Mouse (Mus musculus): Measurements from ENCODE around the gene Rnf2. TPM values are rescaled to one million over a fixed set of nuclear protein-coding genes. Genes with fewer than 3 reads are reported as not detected.

The Rnf2 gene
- 135 and 140 TPM in 2 replicates for polyA plus RNA-seq (2011; ENCODE audit: insufficient read depth, insufficient read length, low read depth, missing spikeins)

DNA sequence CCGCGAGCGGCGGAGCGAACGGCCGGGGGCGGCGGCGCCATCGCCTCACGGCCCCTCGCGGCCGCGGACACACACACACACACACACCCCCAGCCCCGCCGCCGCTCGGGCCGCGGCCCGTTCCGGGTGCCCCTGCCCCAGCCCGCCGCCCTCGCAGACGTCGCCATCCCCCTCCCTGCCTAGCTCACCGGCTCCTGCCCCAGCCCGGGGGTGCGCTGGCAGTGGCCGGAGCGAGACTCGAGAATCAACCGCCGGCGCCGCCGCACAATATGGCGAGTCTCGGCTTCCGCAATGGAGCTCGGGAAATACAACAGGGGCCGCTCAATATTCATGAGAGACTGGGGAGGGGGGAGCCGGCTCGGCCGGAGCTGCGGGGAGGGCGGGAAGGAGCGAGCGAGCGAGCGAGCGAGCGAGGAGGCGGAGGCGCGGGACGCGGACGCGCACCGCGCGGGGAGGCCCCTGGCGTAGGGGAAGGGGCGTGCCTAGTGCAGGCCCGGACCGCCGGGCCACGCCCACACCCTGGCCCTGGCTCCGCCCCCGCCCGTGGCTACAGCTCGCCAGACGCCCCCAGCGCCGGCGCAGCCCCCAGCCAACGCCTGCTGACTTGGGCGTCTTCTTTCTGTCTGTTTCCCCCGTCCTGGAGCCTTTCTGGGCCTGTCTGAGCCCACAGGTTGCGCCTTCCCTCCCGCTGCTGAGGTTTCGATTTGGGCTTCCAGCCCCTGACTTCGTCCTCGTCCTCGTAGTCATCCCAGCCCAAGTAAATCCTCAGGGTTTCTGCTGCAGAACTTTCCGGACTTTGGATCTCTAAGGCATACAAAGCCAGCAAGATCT lies at the start of gene Rnf2:
Rnf2 (minus strand) TSS at position 425 of the 831 bp plus-strand sequence.
- H3K36me3 ChIP-seq (ENCODE audit: control insufficient read depth, insufficient read depth, low read length, poor library complexity, severe bottlenecking): no peaks in the 10 kb centered on the region
- H3K4me3 ChIP-seq (ENCODE audit: low read depth, low read length): peak within 1 kb of the TSS; percentile 92
- H3K27me3 ChIP-seq (ENCODE audit: control insufficient read depth, insufficient read depth, low read length, poor library complexity, severe bottlenecking): no peaks in the 10 kb centered on the region
- H3K9ac ChIP-seq (ENCODE audit: low read depth, poor library complexity, severe bottlenecking): peak within 1 kb of the TSS; percentile 89
- TF ChIP-seq EP300 (IDR thresholded peaks at IDR 0.05; ENCODE audit: insufficient read depth, low read depth, low read length) (no peak), POLR2A (IDR thresholded peaks at IDR 0.05; ENCODE audit: insufficient read depth, low read length) (no peak), CTCF (IDR thresholded peaks at IDR 0.05; ENCODE audit: low read depth, low read length) (no peak)
- H3K9me3 ChIP-seq (replicated peaks; ENCODE audit: control insufficient read depth, insufficient read depth, low read length, poor library complexity, severe bottlenecking): no peaks in the 10 kb centered on the region
- peak within 1 kb of the TSS; percentile 27 for H3K27ac ChIP-seq (ENCODE audit: insufficient read depth, low read length)
- H3K4me1 ChIP-seq (ENCODE audit: control insufficient read depth, insufficient read depth, low read length): peaks cover 2% of the 10 kb centered on the region

DNA sequence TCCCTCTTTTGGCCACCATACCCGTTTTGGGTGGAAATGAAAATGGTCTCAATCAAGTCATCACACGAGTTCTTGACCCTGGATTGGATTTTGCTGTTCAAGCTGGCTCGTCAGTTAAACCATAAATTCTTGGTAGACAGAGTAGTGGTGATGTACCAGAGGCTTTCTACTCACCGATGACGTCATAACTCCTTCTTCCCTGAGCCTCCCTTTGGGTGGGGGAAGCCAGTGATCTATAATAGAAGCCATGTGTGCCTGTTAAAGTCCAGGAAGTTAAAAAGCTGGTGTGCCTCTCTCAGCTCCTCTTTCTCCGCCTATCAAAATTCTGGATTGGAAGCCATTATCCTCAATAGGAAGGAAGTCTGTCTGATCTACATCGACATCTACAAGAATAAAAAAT lies 49.0 kb upstream of the Rnf2 start:
- H3K27ac ChIP-seq (ENCODE audit: insufficient read depth, low read length): no peak overlapping the region
- H3K9ac ChIP-seq (ENCODE audit: low read depth, poor library complexity, severe bottlenecking): no peak overlapping the region

DNA sequence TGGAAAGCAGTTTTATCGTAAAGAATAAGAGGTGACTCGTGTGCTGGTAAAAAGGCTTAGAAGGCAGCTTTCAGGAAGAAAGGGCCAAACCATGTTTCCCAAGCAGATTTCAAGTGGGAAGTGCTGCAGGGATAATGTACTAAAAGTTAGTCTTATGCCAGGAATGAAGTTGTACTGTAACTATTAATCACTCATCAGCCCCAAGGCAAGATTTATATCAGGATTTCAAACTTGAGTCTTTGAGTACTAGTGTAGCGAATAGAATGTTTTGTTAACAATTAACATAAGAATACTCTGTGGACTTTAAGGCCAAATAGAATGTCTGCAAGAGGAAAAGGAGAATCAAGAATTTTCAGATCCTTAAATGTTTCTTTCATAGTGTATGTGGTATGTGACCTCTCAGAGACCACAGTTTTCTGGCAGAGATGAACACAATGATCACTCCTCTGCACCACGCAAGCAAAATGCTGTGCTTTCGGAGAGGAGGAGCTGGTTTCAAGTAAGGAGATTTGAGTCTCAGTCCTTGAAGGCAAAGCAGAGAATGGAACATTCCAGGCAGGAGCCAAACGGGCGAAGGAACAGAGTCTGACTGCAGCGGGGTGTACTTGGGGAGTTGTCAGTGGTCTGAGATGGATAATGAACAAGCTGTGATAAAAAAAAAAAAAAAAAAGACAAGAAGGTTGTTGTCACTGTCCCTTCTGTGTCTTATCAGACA lies 48.3 kb upstream of the Rnf2 start:
- no peak overlapping the region for H3K27ac ChIP-seq (ENCODE audit: insufficient read depth, low read length)
- no peaks in the 10 kb centered on the region for H3K36me3 ChIP-seq (ENCODE audit: control insufficient read depth, insufficient read depth, low read length, poor library complexity, severe bottlenecking)
- H3K9ac ChIP-seq (ENCODE audit: low read depth, poor library complexity, severe bottlenecking): no peak overlapping the region
- H3K27me3 ChIP-seq (ENCODE audit: control insufficient read depth, insufficient read depth, low read length, poor library complexity, severe bottlenecking): no peaks in the 10 kb centered on the region
- H3K9me3 ChIP-seq (replicated peaks; ENCODE audit: control insufficient read depth, insufficient read depth, low read length, poor library complexity, severe bottlenecking): no peaks in the 10 kb centered on the region
- H3K4me1 ChIP-seq (ENCODE audit: control insufficient read depth, insufficient read depth, low read length): peaks cover 6% of the 10 kb centered on the region
- no peak overlapping the region for H3K4me3 ChIP-seq (ENCODE audit: low read depth, low read length)
- TF ChIP-seq CTCF (IDR thresholded peaks at IDR 0.05; ENCODE audit: low read depth, low read length) (no peak), POLR2A (IDR thresholded peaks at IDR 0.05; ENCODE audit: insufficient read depth, low read length) (no peak), EP300 (IDR thresholded peaks at IDR 0.05; ENCODE audit: insufficient read depth, low read depth, low read length) (no peak)

More for the DNA sequence above, 49.0 kb upstream of the Rnf2 start:
- no peaks in the 10 kb centered on the region; the same call in 1 of the 2 replicates for H3K27me3 ChIP-seq (ENCODE audit: control insufficient read depth, insufficient read depth, low read length, poor library complexity, severe bottlenecking)
- TF ChIP-seq CTCF (IDR thresholded peaks at IDR 0.05; ENCODE audit: low read depth, low read length) (no peak), POLR2A (IDR thresholded peaks at IDR 0.05; ENCODE audit: insufficient read depth, low read length) (no peak), EP300 (IDR thresholded peaks at IDR 0.05; ENCODE audit: insufficient read depth, low read depth, low read length) (no peak)
- H3K4me3 ChIP-seq (ENCODE audit: low read depth, low read length): no peak overlapping the region
- H3K36me3 ChIP-seq (ENCODE audit: control insufficient read depth, insufficient read depth, low read length, poor library complexity, severe bottlenecking): no peaks in the 10 kb centered on the region
- no peaks in the 10 kb centered on the region for H3K9me3 ChIP-seq (replicated peaks; ENCODE audit: control insufficient read depth, insufficient read depth, low read length, poor library complexity, severe bottlenecking)
- peaks cover 6% of the 10 kb centered on the region for H3K4me1 ChIP-seq (ENCODE audit: control insufficient read depth, insufficient read depth, low read length)

- peak overlapping the region; percentile 76 for H3K27ac ChIP-seq (ENCODE audit: insufficient read depth, low read length)
- no peak for TF ChIP-seq POLR2A (IDR thresholded peaks at IDR 0.05; ENCODE audit: insufficient read depth, low read length)
- no peak for TF ChIP-seq CTCF (IDR thresholded peaks at IDR 0.05; ENCODE audit: low read depth, low read length)
- TF ChIP-seq EP300 (IDR thresholded peaks at IDR 0.05; ENCODE audit: insufficient read depth, low read depth, low read length): peak; percentile 73; the same call in 1 of the 2 replicates
- H3K4me1 ChIP-seq (ENCODE audit: control insufficient read depth, insufficient read depth, low read length): peaks cover 2% of the 10 kb centered on the region
These were observed 44.8 kb upstream of the Rnf2 start for GRCm38 (mm10) chr1:151545571-151545970.

DNA sequence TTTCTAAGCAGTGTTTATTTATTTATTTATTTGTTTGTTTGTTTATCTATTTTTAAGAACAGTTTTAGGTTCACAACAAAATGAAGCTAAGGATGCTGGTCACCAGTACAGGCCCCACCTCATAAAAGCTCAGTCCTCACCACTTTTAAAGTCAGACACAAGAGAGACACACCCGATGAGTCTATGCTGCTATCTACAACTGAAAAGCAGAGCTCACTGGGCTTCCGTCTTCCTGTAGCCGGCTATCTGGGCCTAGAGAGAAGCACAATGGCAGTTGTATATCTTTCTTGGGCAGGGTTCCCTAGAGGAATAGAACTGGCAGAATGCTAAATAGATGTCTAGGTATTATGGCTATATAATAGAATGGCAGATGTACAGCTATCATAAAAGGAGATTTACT lies 43.8 kb upstream of the Rnf2 start:
- peaks cover 2% of the 10 kb centered on the region for H3K4me1 ChIP-seq (ENCODE audit: control insufficient read depth, insufficient read depth, low read length)
- no peak overlapping the region for H3K4me3 ChIP-seq (ENCODE audit: low read depth, low read length)
- H3K9me3 ChIP-seq (replicated peaks; ENCODE audit: control insufficient read depth, insufficient read depth, low read length, poor library complexity, severe bottlenecking): no peaks in the 10 kb centered on the region
- no peaks in the 10 kb centered on the region for H3K27me3 ChIP-seq (ENCODE audit: control insufficient read depth, insufficient read depth, low read length, poor library complexity, severe bottlenecking)
- peak overlapping the region; percentile 76 for H3K27ac ChIP-seq (ENCODE audit: insufficient read depth, low read length)
- no peak overlapping the region for H3K9ac ChIP-seq (ENCODE audit: low read depth, poor library complexity, severe bottlenecking)
- TF ChIP-seq EP300 (IDR thresholded peaks at IDR 0.05; ENCODE audit: insufficient read depth, low read depth, low read length) (peak; percentile 76), POLR2A (IDR thresholded peaks at IDR 0.05; ENCODE audit: insufficient read depth, low read length) (no peak), CTCF (IDR thresholded peaks at IDR 0.05; ENCODE audit: low read depth, low read length) (no peak)
- no peaks in the 10 kb centered on the region for H3K36me3 ChIP-seq (ENCODE audit: control insufficient read depth, insufficient read depth, low read length, poor library complexity, severe bottlenecking)

More at GRCm38 (mm10) chr1:151545571-151545970, 44.8 kb upstream of the Rnf2 start:
- Histone ChIP-seq H3K9me3 (replicated peaks; ENCODE audit: control insufficient read depth, insufficient read depth, low read length, poor library complexity, severe bottlenecking) (no peaks in the 10 kb centered on the region), H3K36me3 (ENCODE audit: control insufficient read depth, insufficient read depth, low read length, poor library complexity, severe bottlenecking) (no peaks in the 10 kb centered on the region), H3K27me3 (ENCODE audit: control insufficient read depth, insufficient read depth, low read length, poor library complexity, severe bottlenecking) (no peaks in the 10 kb centered on the region), H3K9ac (ENCODE audit: low read depth, poor library complexity, severe bottlenecking) (no peak overlapping the region), H3K4me3 (ENCODE audit: low read depth, low read length) (peak overlapping the region; percentile 10; the same call in 1 of the 2 replicates)

All from ES-Bruce4 (cell line).